Mouse (Mus musculus): ENCODE measurements around the gene Shc4.

DNA sequence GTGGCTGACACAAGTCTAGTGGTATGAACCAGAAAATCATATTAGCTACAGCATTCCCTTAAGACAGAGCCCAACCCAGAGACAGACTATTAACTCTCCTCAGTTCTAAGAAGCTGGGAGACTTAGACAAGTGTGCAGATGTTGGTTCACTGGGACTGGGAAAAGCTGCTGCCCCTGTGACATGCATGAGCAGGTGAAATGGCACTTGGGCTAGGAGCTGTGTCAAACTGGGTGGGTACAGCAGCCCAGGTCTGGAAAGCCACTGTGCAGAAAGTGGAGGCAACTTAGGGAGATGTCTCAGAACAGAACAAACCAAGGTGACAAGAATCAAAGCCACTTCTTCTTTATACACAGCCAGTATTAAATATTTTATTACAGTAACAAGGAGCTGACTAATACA lies 10.8 kb upstream of the Shc4 start:
- no peak for TF ChIP-seq CTCF (IDR thresholded peaks at IDR 0.05; ENCODE audit: borderline replicate concordance, control insufficient read depth, extremely low read depth, insufficient read depth, low read length, poor library complexity)
- TF ChIP-seq POLR2A (IDR thresholded peaks at IDR 0.05; ENCODE audit: control insufficient read depth, extremely low read depth, insufficient read depth, low read length, poor library complexity) = no peak

Measured in thymus, adult 2 months (tissue).